In the genomic region with DNA sequence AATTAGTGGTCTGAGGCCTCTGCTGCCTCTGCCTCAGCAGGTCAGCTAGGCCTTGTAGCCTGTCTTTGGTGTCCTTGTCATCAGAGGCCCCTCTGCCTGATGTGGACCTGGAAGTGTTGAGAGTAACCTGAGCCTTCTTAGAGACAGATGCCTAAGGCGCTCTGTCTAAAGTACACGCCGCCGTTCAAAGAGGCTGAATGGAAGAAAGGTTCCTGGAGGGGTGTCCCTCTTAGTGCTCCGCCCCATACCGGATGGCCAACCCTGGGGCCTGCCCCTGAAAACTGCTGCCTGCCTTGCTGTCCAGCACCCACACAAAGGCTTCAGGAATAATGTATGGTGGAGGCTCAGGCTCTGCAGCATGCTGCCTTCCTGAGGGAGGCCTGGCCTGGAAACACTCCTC, we compare ENCODE assay signal across 23 mouse cellular contexts. TPM values are rescaled to one million over a fixed set of nuclear protein-coding genes. Genes with fewer than 3 reads are reported as not detected.
DNase-seq lines count a peak whose midpoint lies in the region; ATAC-seq and TF ChIP-seq lines count a peak whose summit lies in the region.
"Had no signal": no experiment of that assay in that cellular context is flagged by ENCODE, and none has a peak within 500 bp of the region (broad histone marks: within the 10 kb centered on the region; RNA-seq: fewer than 3 reads in every experiment).

No protein-coding gene starts in this region.

- no peak for TF ChIP-seq CTCF in intestine, postnatal 0 days (IDR thresholded peaks at IDR 0.05; ENCODE audit: low read depth)
- no peak for TF ChIP-seq CTCF in left cerebral cortex, adult 2 months (IDR thresholded peaks at IDR 0.05)

- H3K9me3 ChIP-seq in intestine, embryonic 15.5 days: no peaks in the 10 kb centered on the region
- H3K9me3 ChIP-seq in intestine, postnatal 0 days (ENCODE audit: control insufficient read depth): no peaks in the 10 kb centered on the region
- no peaks in the 10 kb centered on the region for H3K9me3 ChIP-seq in intestine, embryonic 16.5 days (ENCODE audit: control insufficient read depth, low read length)
- H3K9me3 ChIP-seq: forebrain, embryonic 10.5 days; limb, embryonic 13.5 days; liver, embryonic 12.5 days had no signal

- ATAC-seq in intestine, embryonic 15.5 days: 0 out of 2 replicates have a peak, but pooled peaks have one; percentile 32
- no peak for ATAC-seq in intestine, postnatal 0 days
- ATAC-seq in intestine, embryonic 16.5 days: peak; percentile 47; the same call in 1 of the 2 replicates
- ATAC-seq: forebrain, embryonic 16.5 days; hindbrain, embryonic 16.5 days; liver, embryonic 12.5 days had no signal

- DNase-seq in cerebellum, postnatal 25 days: peak; percentile 11 to 17
- DNase-seq in cerebellum, adult 11 months: no peak
- no peak for DNase-seq in left cerebral cortex, adult 2 months (ENCODE audit: extremely low spot score in 1 of 2, low spot score in 2 of 2)
- no peak for DNase-seq in left cerebral cortex, adult 11 months (ENCODE audit: low spot score)
- no peak for DNase-seq in adrenal gland, adult 2 months
- DNase-seq: cerebellum, adult 2 months; gastrocnemius, postnatal 36 days; kidney, adult 18-20 months; lung, adult 18-20 months; lung, postnatal 10 days; right cerebral cortex, adult 18-20 months; right cerebral cortex, postnatal 4 days; thymus, postnatal 25 days had no signal

- WGBS in intestine, embryonic 15.5 days: 62% methylated on average over 6 of the region's 6 CpGs
- 64% methylated on average over 6 of the region's 6 CpGs for whole genome bisulfite sequencing in intestine, postnatal 0 days
- 67% methylated on average over 6 of the region's 6 CpGs for WGBS in intestine, embryonic 16.5 days

- no peak overlapping the region for H3K9ac ChIP-seq in intestine, embryonic 15.5 days
- no peak overlapping the region for H3K9ac ChIP-seq in intestine, postnatal 0 days (ENCODE audit: low read depth, low read length)
- H3K9ac ChIP-seq in intestine, embryonic 16.5 days (ENCODE audit: low read depth, low read length): no peak overlapping the region
- H3K9ac ChIP-seq: limb, embryonic 13.5 days; liver, embryonic 12.5 days had no signal

- H3K4me3 ChIP-seq in intestine, embryonic 15.5 days (replicated peaks): no peak overlapping the region
- H3K4me3 ChIP-seq in intestine, postnatal 0 days (ENCODE audit: low read depth, low read length): no peak overlapping the region
- H3K4me3 ChIP-seq in left cerebral cortex, adult 2 months: no peak overlapping the region
- H3K4me3 ChIP-seq in intestine, embryonic 16.5 days (ENCODE audit: low read length): no peak overlapping the region
- H3K4me3 ChIP-seq: forebrain, embryonic 10.5 days; limb, embryonic 13.5 days; liver, embryonic 12.5 days had no signal

- intact Hi-C loops in left cerebral cortex, adult 2 months (cut with DNase I): loop anchor here (10.0 kb wide), 1 partner anchor 297 kb away; a partner anchor contains a TSS

- peaks cover 11% of the 10 kb centered on the region; the same call in 1 of the 2 replicates for H3K4me1 ChIP-seq in intestine, embryonic 15.5 days (replicated peaks)
- no peaks in the 10 kb centered on the region for H3K4me1 ChIP-seq in intestine, postnatal 0 days (replicated peaks; ENCODE audit: control insufficient read depth, insufficient read depth, low read length)
- H3K4me1 ChIP-seq in intestine, embryonic 16.5 days (ENCODE audit: control insufficient read depth, insufficient read depth, low read length): peaks cover 6% of the 10 kb centered on the region; the same call in 1 of the 2 replicates

- peaks cover 31% of the 10 kb centered on the region for H3K36me3 ChIP-seq in intestine, embryonic 15.5 days
- H3K36me3 ChIP-seq in intestine, postnatal 0 days (ENCODE audit: control insufficient read depth, insufficient read depth): peaks cover 84% of the 10 kb centered on the region
- peaks cover 13% of the 10 kb centered on the region; the same call in 1 of the 2 replicates for H3K36me3 ChIP-seq in intestine, embryonic 16.5 days (ENCODE audit: control insufficient read depth, insufficient read depth, low read length)

- no peaks in the 10 kb centered on the region for H3K27me3 ChIP-seq in intestine, embryonic 15.5 days (replicated peaks)
- H3K27me3 ChIP-seq in intestine, postnatal 0 days (replicated peaks; ENCODE audit: control insufficient read depth, insufficient read depth, low read length): no peaks in the 10 kb centered on the region
- H3K27me3 ChIP-seq in intestine, embryonic 16.5 days (replicated peaks; ENCODE audit: control insufficient read depth, insufficient read depth, low read length): no peaks in the 10 kb centered on the region
- H3K27me3 ChIP-seq: limb, embryonic 13.5 days had no signal

- no peak overlapping the region for H3K4me2 ChIP-seq in intestine, embryonic 15.5 days (replicated peaks)
- H3K4me2 ChIP-seq in intestine, postnatal 0 days (replicated peaks; ENCODE audit: low read depth): no peak overlapping the region
- no peak overlapping the region for H3K4me2 ChIP-seq in intestine, embryonic 16.5 days (ENCODE audit: low read depth, low read length)
- H3K4me2 ChIP-seq: limb, embryonic 13.5 days; liver, embryonic 12.5 days; midbrain, embryonic 11.5 days had no signal

- H3K27ac ChIP-seq in intestine, embryonic 15.5 days: no peak overlapping the region
- H3K27ac ChIP-seq in intestine, postnatal 0 days (ENCODE audit: low read depth, low read length): no peak overlapping the region
- peak overlapping the region; percentile 51; the same call in 1 of the 2 replicates for H3K27ac ChIP-seq in left cerebral cortex, adult 2 months
- H3K27ac ChIP-seq in intestine, embryonic 16.5 days (ENCODE audit: low read length): no peak overlapping the region
- H3K27ac ChIP-seq: forebrain, embryonic 10.5 days; limb, embryonic 13.5 days; liver, embryonic 12.5 days had no signal

RNA-seq across cellular contexts. Expression of a gene that starts 12.7 kb away (rescaled TPM):
- 48.7 and 51.8 TPM in 2 replicates for polyA plus RNA-seq in intestine, embryonic 15.5 days (2015; fragmentation: Nextera tagmentation; extraction: Ambion mirVana)
- polyA plus RNA-seq in intestine, postnatal 0 days (2015; fragmentation: Nextera tagmentation; extraction: Ambion mirVana): 50.9 and 53.8 TPM in 2 replicates
- total RNA-seq in left cerebral cortex, adult 2 months (2021): 10 to 100 TPM; 75.8 to 79.8 TPM
- polyA plus RNA-seq in intestine, embryonic 16.5 days (2015; fragmentation: Nextera tagmentation; extraction: Ambion mirVana): 57.7 and 58.6 TPM in 2 replicates
- total RNA-seq in adrenal gland, adult 2 months (2021): 10 to 100 TPM; 70.9 to 73.8 TPM
- 34.0 and 39.4 TPM in 2 replicates for polyA plus RNA-seq in adrenal gland, adult 2 months (2012; rRNA removed)

RNA-seq across cellular contexts. Expression of a gene that starts 18.3 kb away (rescaled TPM):
- 2.8 and 3.1 TPM in 2 replicates for polyA plus RNA-seq in intestine, embryonic 15.5 days (2015; fragmentation: Nextera tagmentation; extraction: Ambion mirVana)
- polyA plus RNA-seq in intestine, postnatal 0 days (2015; fragmentation: Nextera tagmentation; extraction: Ambion mirVana): 0.44 TPM in 2 replicates
- total RNA-seq in left cerebral cortex, adult 2 months (2021): 1 to 10 TPM; 1.7 to 2.4 TPM
- polyA plus RNA-seq in intestine, embryonic 16.5 days (2015; fragmentation: Nextera tagmentation; extraction: Ambion mirVana): 2.4 and 2.9 TPM in 2 replicates
- 1 to 10 TPM; 2.5 to 3.7 TPM for total RNA-seq in adrenal gland, adult 2 months (2021)
- 1.2 and 2.2 TPM in 2 replicates for polyA plus RNA-seq in adrenal gland, adult 2 months (2012; rRNA removed)
- total RNA-seq: megakaryocyte progenitor cell, adult 5-6 weeks had no signal

Comparison
In these comparisons a context has a peak if more than half of its experiments do, and no peak if none do; other contexts are left out.
1. DNase-seq: peak in cerebellum, postnatal 25 days (2 of 2); none in cerebellum, adult 11 months (single experiment), left cerebral cortex, adult 2 months (0 of 2), left cerebral cortex, adult 11 months (single experiment) and adrenal gland, adult 2 months (single experiment).